Mouse (Mus musculus): ENCODE results near the gene Zfp735. TPM values are rescaled to one million over a fixed set of nuclear protein-coding genes. Genes with fewer than 3 reads are reported as not detected.

The Zfp735 gene
- not detected for total RNA-seq (2018; cell fraction: chromatin; rRNA removed)
- not detected for total RNA-seq (2018; cell fraction: cytosol; rRNA removed)
- not detected for total RNA-seq (2018; cell fraction: nucleus; rRNA removed)
- polyA plus RNA-seq (2018), result not detected in 3 replicates

GRCm38 (mm10) chr11:73688478-73688877 is at the start of gene Zfp735:
Gene Zfp735 (plus strand): TSS chr11:73688778.
- no peaks in the 10 kb centered on the region for H3K79me2 ChIP-seq (ENCODE audit: inconsistent target)
- no peaks in the 10 kb centered on the region for H3K36me3 ChIP-seq (ENCODE audit: inconsistent target)
- H3K27ac ChIP-seq, result no peak within 1 kb of the TSS
- WGBS (ENCODE audit: missing documents), result 88% methylated on average over 2 of the region's 2 CpGs
- no peak within 1 kb of the TSS for H3K4me3 ChIP-seq (ENCODE audit: inconsistent target)

DNA sequence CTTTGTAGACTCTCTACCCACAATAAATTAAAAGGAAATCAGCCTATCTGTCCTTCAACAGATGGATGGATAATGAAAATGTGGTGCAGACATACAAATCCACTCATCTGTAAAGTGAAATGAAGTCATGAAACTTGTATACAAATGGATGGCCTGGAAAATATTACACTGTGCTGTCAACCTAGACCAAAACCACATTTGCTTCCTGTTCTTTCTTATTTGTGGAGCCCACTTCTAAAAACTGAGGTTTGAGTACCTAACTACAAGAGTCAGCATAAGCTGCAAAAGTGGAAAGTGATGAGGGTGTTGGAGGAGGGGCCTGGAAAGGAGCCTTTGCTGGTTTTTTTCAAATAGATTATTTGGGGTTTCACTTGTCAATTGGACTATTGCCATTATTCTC is 70.5 kb downstream of the Zfp735 start:
- no peaks in the 10 kb centered on the region for H3K79me2 ChIP-seq (ENCODE audit: inconsistent target)
- H3K36me3 ChIP-seq (ENCODE audit: inconsistent target), result no peaks in the 10 kb centered on the region
- H3K27ac ChIP-seq, result no peak overlapping the region
- H3K4me3 ChIP-seq (ENCODE audit: inconsistent target), result no peak overlapping the region

Other genes starting within 250 kb of the Zfp735 start
- not detected in 3 replicates for gene Olfr380, start 231.3 kb upstream of the Zfp735 start, polyA plus RNA-seq (2018)
- gene Olfr381, start 197.2 kb upstream of the Zfp735 start, polyA plus RNA-seq (2018), result not detected in 3 replicates
- gene Olfr382, start 171.6 kb upstream of the Zfp735 start, polyA plus RNA-seq (2018), result not detected in 3 replicates
- gene Olfr385, start 95.8 kb upstream of the Zfp735 start, polyA plus RNA-seq (2018), result not detected in 3 replicates
- not detected in 3 replicates for gene Olfr384, start 90.2 kb upstream of the Zfp735 start, polyA plus RNA-seq (2018)
- not detected in 3 replicates for gene Olfr389, start 91.9 kb downstream of the Zfp735 start, polyA plus RNA-seq (2018)
- gene Olfr390, start 94.2 kb downstream of the Zfp735 start, polyA plus RNA-seq (2018), result not detected in 3 replicates
- not detected in 3 replicates for gene Olfr391-ps, start 114.3 kb downstream of the Zfp735 start, polyA plus RNA-seq (2018)
- not detected in 3 replicates for gene Olfr392, start 128.3 kb downstream of the Zfp735 start, polyA plus RNA-seq (2018)
- gene Olfr393, start 162.7 kb downstream of the Zfp735 start, polyA plus RNA-seq (2018), result not detected in 3 replicates
- not detected in 3 replicates for gene Olfr394, start 202.0 kb downstream of the Zfp735 start, polyA plus RNA-seq (2018)
- not detected in 3 replicates for gene Olfr395, start 220.5 kb downstream of the Zfp735 start, polyA plus RNA-seq (2018)
- not detected in 3 replicates for gene Olfr23, start 247.9 kb downstream of the Zfp735 start, polyA plus RNA-seq (2018)

Measured in macrophage (primary cell).